Mouse (Mus musculus): Measurements from ENCODE around the gene Ggnbp2. TPM values are rescaled to one million over a fixed set of nuclear protein-coding genes. Genes with fewer than 3 reads are reported as not detected.

Ggnbp2 gene
- polyA plus RNA-seq, 2 experiments = 48.5 to 63.7 TPM

- no peak overlapping the region for H3K4me2 ChIP-seq (ENCODE audit: low read depth)
- ATAC-seq (ENCODE audit: insufficient read depth) (no peak), DNase-seq (ENCODE audit: low read depth in 3 of 3, low spot score in 3 of 3) (peak in 2 of 3 experiments; percentile 17 to 19)
- no peaks in the 10 kb centered on the region for H3K36me3 ChIP-seq (replicated peaks; ENCODE audit: control insufficient read depth, insufficient read depth, low read depth)
- TF ChIP-seq CTCF (IDR thresholded peaks at IDR 0.05; ENCODE audit: low read depth) (peak; percentile 93), EP300 (IDR thresholded peaks at IDR 0.05; ENCODE audit: low read depth) (no peak)
- WGBS (ENCODE audit: insufficient replicate concordance) = 11% methylated on average over 17 of the region's 17 CpGs
- H3K27me3 ChIP-seq (ENCODE audit: control insufficient read depth, insufficient read depth, low read length) = no peaks in the 10 kb centered on the region
- H3K4me1 ChIP-seq (replicated peaks; ENCODE audit: control insufficient read depth in 2 of 2, insufficient read depth in 2 of 2, low read length in 1 of 2) = no peaks in the 10 kb centered on the region
- no peak overlapping the region for H3K27ac ChIP-seq
- no peaks in the 10 kb centered on the region for H3K9me3 ChIP-seq (ENCODE audit: control insufficient read depth, low read length)
- no peak overlapping the region for H3K9ac ChIP-seq (replicated peaks)
- no peak overlapping the region for H3K4me3 ChIP-seq (ENCODE audit: insufficient read depth in 1 of 2, low read depth in 2 of 2, low read length in 2 of 2)
Observed at GRCm38 (mm10) chr11:84794496-84795113, 76.0 kb downstream of the Ggnbp2 start.

- H3K4me3 ChIP-seq (ENCODE audit: insufficient read depth in 1 of 2, low read depth in 2 of 2, low read length in 2 of 2) = no peak overlapping the region
- ATAC-seq (ENCODE audit: insufficient read depth) = no peak
- H3K9me3 ChIP-seq (ENCODE audit: control insufficient read depth, low read length) = no peaks in the 10 kb centered on the region
- H3K27me3 ChIP-seq (ENCODE audit: control insufficient read depth, insufficient read depth, low read length) = no peaks in the 10 kb centered on the region
- TF ChIP-seq EP300 (IDR thresholded peaks at IDR 0.05; ENCODE audit: low read depth) (no peak), CTCF (IDR thresholded peaks at IDR 0.05; ENCODE audit: low read depth) (no peak)
- DNase-seq (ENCODE audit: low read depth in 3 of 3, low spot score in 3 of 3) = no peak
- H3K9ac ChIP-seq (replicated peaks) = no peak overlapping the region
- H3K4me2 ChIP-seq (ENCODE audit: low read depth) = no peak overlapping the region
- no peaks in the 10 kb centered on the region for H3K36me3 ChIP-seq (replicated peaks; ENCODE audit: control insufficient read depth, insufficient read depth, low read depth)
- H3K27ac ChIP-seq = no peak overlapping the region
- H3K4me1 ChIP-seq (replicated peaks; ENCODE audit: control insufficient read depth in 2 of 2, insufficient read depth in 2 of 2, low read length in 1 of 2) = no peaks in the 10 kb centered on the region
Observed at GRCm38 (mm10) chr11:84793545-84793944, 77.1 kb downstream of the Ggnbp2 start.

GRCm38 (mm10) chr11:84790383-84790782 is 80.2 kb downstream of the Ggnbp2 start:
- H3K4me2 ChIP-seq (ENCODE audit: low read depth) = no peak overlapping the region
- WGBS (ENCODE audit: insufficient replicate concordance) = 51% methylated on average over 6 of the region's 6 CpGs
- H3K27ac ChIP-seq = no peak overlapping the region
- H3K4me1 ChIP-seq (replicated peaks; ENCODE audit: control insufficient read depth in 2 of 2, insufficient read depth in 2 of 2, low read length in 1 of 2) = no peaks in the 10 kb centered on the region
- H3K9me3 ChIP-seq (ENCODE audit: control insufficient read depth, low read length) = no peaks in the 10 kb centered on the region
- H3K9ac ChIP-seq (replicated peaks) = no peak overlapping the region
- ATAC-seq (ENCODE audit: insufficient read depth) (no peak), DNase-seq (ENCODE audit: low read depth in 3 of 3, low spot score in 3 of 3) (no peak)
- no peak overlapping the region for H3K4me3 ChIP-seq (ENCODE audit: insufficient read depth in 1 of 2, low read depth in 2 of 2, low read length in 2 of 2)
- no peaks in the 10 kb centered on the region for H3K36me3 ChIP-seq (replicated peaks; ENCODE audit: control insufficient read depth, insufficient read depth, low read depth)
- no peaks in the 10 kb centered on the region for H3K27me3 ChIP-seq (ENCODE audit: control insufficient read depth, insufficient read depth, low read length)
- no peak for TF ChIP-seq EP300 (IDR thresholded peaks at IDR 0.05; ENCODE audit: low read depth)
- no peak for TF ChIP-seq CTCF (IDR thresholded peaks at IDR 0.05; ENCODE audit: low read depth)

Small RNAs within 50 kb of the gene (microRNA-seq; reads per million reads assigned to microRNA genes)
- gene Gm23564 = not detected

Other genes starting within 250 kb of the Ggnbp2 start
- gene Mrm1, start 51.3 kb downstream of the Ggnbp2 start, polyA plus RNA-seq (2012; rRNA removed) = 19.7 and 32.5 TPM in 2 replicates
- gene Mrm1, start 51.3 kb downstream of the Ggnbp2 start, polyA plus RNA-seq (2014; fragmentation: Nextera tagmentation; extraction: Ambion mirVana) = 12.0 and 13.2 TPM in 2 replicates
- 210 and 211 TPM in 2 replicates for gene Dhrs11, start 41.8 kb downstream of the Ggnbp2 start, polyA plus RNA-seq (2012; rRNA removed)
- gene Dhrs11, start 41.8 kb downstream of the Ggnbp2 start, polyA plus RNA-seq (2014; fragmentation: Nextera tagmentation; extraction: Ambion mirVana) = 201 and 216 TPM in 2 replicates
- gene Myo19, start 9.3 kb upstream of the Ggnbp2 start, polyA plus RNA-seq (2012; rRNA removed) = 6.5 and 6.8 TPM in 2 replicates
- 3.9 and 4.7 TPM in 2 replicates for gene Myo19, start 9.3 kb upstream of the Ggnbp2 start, polyA plus RNA-seq (2014; fragmentation: Nextera tagmentation; extraction: Ambion mirVana)
- 3.3 and 4.1 TPM in 2 replicates for gene Pigw, start 9.5 kb upstream of the Ggnbp2 start, polyA plus RNA-seq (2012; rRNA removed)
- gene Pigw, start 9.5 kb upstream of the Ggnbp2 start, polyA plus RNA-seq (2014; fragmentation: Nextera tagmentation; extraction: Ambion mirVana) = 1.2 and 1.4 TPM in 2 replicates
- gene Znhit3, start 45.5 kb upstream of the Ggnbp2 start, polyA plus RNA-seq (2012; rRNA removed) = 15.6 and 19.0 TPM in 2 replicates
- 47.9 and 49.8 TPM in 2 replicates for gene Znhit3, start 45.5 kb upstream of the Ggnbp2 start, polyA plus RNA-seq (2014; fragmentation: Nextera tagmentation; extraction: Ambion mirVana)
- 0.10 and 0.11 TPM in 2 replicates for gene Car4, start 87.0 kb upstream of the Ggnbp2 start, polyA plus RNA-seq (2012; rRNA removed)
- 0.43 and 0.51 TPM in 2 replicates for gene Car4, start 87.0 kb upstream of the Ggnbp2 start, polyA plus RNA-seq (2014; fragmentation: Nextera tagmentation; extraction: Ambion mirVana)